Mouse (Mus musculus) layer of hippocampus, postnatal 10 days (tissue): ENCODE results near the gene Tmem94. TPM values are rescaled to one million over a fixed set of nuclear protein-coding genes. Genes with fewer than 3 reads are reported as not detected.

ENCODE experiments used
- DNase-seq, 2 experiments: peaks; one replicate each; pipeline ENCODE4 v3.0.0; 2021; ENCODE audit warnings: low spot score in 2 of 2
- total RNA-seq, 2 experiments: library from RNA; stranded (reverse); gene quantifications; 2 replicates each; pipeline ENCODE4 v1.2.3; 2021

The Tmem94 gene
- total RNA-seq, 2 experiments from 2014 or later = 33.4 to 38.2 TPM

DNA sequence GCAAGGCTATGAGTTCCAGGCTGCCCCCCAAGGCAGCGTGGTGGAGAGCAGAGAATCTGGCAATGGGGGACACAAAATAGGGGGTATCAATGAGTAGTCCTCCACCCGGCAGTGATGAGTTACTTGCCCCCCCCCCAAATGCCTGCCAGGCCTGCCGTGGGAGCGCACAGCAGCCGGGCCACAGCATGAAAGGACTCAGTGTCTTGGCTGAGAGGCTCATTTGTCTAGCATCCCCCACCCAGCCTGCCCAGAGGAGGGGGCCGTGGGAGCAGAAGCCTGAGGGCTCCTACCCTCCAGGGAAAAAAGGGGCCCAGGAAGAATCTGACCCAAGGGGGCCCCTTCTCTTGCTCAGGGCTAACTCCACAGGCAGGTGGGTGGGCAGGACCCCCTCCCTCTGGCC, 42.1 kb downstream of the Tmem94 start:
- DNase-seq = peak in 1 of 2 experiments; percentile 55

DNA sequence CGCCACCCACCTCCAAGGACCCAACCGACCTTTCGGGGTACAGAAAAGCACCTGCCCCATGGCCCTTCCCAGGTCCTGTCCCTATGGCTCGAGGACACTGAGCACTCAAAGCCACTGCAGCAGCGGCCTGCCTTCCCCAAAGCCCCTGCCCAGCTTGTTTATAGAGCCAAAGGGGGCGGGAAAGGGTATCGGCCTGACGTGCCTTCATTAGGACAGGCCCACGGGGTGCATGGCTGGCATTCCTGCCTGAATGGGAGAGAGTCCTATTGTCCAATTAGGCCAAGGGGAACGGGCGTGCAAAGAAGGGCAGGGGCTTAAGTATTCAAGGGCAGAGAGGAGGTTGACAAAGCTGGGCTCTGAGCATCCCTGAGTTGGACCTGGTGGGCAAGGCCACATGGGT, 42.7 kb downstream of the Tmem94 start:
- no peak for DNase-seq

DNA sequence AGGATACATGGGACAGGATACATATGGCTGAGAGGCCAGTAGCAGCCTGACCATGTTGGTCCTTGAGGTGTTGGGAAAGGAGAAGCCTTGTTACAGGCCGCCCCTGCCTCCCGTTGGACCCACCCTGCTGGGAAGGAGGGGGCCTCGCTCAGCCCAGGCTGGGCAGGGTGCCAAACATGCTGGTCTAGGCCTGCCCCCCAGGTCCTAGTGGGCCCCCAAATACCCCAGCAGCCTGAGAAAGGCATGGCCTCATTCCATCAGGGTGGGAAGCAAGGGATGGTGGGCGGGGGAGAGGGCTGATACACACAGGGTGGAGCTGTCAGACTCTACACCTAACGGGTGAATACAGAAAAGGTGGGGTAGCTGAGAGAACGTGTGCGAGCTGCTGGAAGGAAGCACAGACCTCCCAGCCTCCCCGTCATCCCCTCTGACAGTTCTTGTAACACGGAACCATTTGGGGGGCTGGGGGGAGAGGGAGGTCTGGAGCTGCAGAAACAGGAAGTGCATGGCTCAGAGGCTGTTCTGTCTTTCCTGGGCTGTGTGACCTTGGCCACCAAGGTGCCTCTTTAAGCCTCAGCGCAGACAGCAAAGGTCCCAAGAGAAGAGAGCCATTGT, 43.6 kb downstream of the Tmem94 start:
- DNase-seq = peak in 1 of 2 experiments; percentile 49

DNA sequence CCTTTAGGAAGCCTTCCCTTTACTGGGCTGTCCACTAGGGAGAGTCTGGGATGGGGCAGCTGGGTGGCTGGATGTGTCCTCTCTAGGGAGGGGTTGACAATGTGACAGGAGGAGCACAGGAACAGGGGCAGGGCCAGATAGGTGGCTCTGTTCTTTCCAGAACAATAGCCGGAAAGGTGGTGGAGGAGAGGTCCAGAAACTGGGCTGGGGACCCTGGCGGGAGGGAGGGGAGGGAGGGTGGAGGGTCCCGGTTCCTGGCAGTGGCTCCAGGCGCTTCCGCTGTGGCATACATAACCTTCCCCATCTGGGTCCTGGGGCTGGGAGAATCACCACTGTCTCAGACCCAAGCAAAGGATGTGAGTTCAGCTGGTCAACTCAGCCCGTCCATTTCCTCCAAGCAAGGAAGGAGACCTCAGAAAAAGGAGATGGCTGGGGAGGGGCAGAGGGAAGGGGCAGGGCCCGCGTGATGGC, 44.1 kb downstream of the Tmem94 start:
- no peak for DNase-seq

DNA sequence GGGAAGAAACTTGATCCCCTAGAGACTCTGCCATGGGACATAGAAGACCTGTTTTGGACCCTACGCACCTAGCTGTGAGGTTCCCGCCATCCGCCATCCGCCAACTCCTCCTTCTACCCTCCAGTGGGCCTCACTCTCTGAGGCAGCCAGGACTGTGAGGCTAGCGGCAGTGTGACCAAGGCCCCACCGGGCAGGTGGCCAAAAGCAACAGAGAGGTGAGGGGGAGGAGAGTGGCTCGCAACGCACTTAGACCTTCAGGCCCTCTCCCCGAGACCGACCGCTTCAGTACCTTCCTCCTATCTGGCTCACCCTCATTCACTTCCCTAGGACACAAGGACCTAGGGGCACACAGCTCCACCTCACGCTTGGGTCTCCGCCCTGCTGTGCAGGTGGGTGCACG, 45.1 kb downstream of the Tmem94 start:
- no peak for DNase-seq

DNA sequence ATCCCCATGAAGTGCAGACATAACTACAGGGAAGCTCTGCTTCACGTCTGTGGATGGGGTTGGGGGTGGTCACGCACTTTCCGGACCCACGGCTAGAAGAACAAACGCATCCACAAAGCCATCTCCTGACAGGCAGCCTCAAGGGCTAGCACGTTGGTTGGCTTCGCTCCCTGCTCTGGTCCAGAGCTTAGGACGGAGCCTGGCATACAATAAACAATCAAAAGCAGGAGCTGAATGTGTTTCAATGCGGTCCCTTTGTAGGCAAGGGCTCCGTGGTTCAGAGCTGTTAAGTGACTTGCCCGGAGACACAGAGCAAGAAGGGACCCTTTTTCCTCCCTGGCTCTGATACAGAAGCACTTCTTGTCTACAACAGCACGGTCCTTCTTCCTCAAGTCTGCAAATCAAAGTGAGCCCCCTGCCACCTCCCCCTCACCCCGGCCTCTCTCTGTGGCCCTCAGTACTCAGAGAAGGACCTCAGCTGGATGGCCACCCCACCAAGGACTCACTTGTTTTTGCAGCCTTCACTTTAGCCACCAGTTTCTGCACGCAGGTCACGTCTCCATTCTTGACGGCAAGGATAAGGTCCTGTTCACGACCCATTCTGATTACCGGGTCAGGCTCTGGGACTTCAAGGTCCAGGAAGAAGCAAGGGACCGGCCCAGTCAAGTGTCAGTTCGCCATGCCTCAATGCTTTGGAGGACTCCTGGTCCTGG, 46.3 kb downstream of the Tmem94 start:
- no peak for DNase-seq

DNA sequence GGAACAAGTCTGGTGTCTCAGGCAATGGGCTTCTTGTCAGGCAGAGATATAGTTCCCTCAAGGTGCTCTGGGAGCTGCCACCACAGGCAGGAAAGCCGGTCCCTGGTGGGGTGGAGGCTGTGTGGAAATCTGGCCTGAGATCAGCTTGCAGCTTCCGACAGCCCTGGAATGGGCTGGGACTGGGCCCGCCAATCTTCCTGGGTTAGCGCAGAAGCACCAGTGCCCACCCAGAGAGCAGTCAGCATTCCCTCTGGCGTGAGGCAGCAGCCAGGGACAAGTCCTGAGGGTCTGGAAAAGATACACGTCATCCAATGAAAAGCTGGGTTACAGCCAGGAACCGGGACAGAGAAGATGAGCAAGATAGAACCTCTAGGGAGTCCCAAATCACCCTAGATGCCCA, 46.9 kb downstream of the Tmem94 start:
- DNase-seq = peak in 1 of 2 experiments; percentile 38

DNA sequence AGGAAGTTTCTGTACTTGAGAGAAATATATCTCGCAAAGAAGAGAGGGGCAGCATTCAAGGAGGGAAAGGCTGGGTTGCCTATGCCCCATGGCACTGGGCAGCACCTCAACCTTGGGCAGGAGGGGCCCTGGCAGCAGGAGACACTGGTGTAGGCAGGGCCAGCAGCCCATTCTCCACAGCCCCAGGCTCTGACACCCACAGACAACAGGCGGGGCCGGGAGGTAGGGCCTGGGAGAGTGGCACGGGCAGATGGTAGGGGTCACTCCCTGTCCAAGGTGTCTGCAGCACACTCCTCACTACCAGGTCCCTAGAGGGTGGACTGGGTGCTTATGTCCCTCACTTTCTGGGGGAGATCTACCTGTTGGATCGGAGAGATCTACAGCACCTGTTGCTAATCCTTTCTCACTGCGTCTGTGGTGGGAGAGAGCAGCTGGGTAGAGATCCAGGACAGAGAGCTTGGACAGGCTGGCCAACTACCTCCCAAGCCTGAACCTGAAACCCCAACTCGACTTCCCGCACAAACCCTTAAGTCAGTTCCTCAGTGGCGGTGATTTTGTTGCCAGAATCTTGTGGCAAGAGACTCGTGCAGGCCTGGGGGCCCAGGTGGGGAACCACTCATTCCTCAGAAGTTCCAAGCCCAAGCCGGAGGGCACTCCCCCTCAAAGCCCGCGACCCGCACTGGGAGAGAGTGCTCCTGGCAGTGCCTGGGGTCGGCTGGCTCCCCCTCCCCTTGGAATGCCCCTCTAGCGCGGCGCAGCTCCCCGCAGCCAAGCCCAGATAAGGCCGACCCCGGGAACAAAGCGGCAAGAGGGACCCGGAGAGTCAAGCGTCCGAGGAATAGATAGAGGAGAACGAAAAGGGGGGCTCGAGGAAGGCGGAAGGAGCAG, 47.5 kb downstream of the Tmem94 start:
- DNase-seq = peak in 1 of 2 experiments; percentile 47

DNA sequence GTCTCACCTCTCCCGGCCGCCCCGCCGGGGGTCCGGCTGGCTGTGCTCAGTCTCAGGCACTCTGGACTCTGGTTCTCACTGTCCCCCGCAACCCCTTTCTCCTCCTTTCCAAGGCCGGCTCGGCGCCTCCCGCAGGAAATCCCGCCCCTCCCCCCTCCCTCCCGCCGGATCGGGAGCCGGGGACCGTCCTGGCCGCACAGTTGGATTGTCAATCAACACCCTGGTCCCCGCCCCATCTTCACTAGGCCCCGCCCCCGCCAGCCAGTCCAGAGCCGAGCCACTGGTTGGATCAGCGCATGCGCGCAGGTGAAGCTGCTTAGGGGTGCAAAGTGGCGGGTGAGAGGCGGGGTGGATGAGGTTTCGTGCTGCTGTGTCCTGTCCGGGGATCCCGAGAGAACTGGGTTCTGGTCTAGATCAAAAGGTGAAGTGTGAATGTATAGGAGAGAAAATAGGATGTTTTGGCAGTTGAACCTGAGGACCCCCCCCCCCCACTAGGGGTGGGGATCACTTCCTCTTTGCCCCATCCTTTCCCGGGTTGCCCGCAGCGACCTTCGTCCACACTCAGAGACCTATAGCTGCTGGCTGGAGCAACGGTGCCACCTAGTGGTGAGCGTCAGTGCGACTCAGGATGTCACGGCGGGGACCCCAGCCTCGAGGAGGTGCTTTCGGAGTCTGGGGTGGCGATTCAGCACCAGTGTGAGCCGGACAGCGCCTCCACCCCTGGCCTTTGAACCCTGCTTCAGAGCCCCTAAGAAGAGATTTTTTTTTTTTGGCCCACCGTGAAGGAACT, 48.5 kb downstream of the Tmem94 start, which contains the start of gene Caskin2:
TSS of gene Caskin2 (minus strand) at position 133 of the 790 bp plus-strand sequence.
- DNase-seq = peak; percentile 96 to 97

DNA sequence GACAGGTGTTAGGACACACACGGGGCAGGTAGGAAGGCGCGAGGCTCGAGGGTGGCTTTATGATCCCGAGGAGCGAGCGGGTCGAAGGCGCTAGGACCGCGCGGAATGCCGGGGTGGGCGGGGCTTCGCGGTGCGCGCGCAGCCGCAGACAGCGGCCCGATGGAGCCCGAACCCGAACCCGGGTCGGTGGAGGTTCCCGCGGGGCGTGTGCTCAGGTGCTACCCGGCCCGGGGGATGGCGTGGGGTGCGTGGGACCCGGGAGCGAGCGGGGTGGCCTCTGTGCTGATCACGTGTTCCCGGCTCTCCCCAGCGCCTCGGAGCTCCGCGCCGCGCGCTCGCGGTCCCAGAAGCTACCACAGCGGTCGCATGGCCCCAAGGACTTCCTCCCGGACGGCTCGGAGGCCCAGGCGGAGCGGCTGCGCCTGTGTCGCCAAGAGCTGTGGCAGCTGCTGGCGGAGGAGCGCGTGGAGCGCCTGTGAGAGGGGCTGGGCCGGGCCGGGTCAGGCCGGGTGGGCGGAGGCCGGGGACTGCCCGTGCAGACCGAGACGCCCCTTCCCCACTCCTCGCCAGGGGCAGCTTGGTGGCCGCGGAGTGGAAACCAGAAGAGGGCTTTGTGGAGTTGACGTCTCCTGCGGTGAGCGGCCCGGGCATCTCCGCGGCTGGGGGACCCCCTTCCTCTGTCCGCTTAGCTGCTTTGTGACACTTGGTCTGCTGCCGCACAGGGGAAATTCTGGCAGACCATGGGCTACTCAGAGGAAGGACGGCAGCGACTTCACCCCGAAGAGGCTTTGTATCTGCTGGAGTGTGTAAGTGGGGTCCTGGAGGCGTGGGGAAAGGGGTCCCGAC, 49.6 kb downstream of the Tmem94 start, which contains the start of gene Tsen54:
TSS of gene Tsen54 (plus strand) at position 120 of the 846 bp plus-strand sequence.
- DNase-seq = peak; percentile 87 to 91

DNA sequence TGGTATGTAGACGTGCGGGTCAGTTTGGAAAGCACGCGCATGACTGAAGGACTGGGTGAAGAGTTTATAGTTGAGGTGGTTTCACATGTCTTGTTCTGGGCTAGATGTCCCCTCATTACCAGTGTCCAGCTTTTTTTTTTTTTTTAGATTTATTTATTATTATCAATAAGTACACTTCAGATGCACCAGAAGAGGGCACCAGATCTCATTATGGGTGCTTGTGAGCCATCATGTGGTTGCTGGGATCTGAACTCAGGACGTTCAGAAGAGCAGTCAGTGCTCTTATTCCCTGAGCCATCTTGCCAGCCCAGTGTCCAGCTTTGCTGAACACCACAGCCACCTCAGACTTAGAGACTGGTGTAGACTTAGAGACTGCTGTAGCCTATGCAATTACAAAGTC, 52.1 kb downstream of the Tmem94 start:
- no peak for DNase-seq

DNA sequence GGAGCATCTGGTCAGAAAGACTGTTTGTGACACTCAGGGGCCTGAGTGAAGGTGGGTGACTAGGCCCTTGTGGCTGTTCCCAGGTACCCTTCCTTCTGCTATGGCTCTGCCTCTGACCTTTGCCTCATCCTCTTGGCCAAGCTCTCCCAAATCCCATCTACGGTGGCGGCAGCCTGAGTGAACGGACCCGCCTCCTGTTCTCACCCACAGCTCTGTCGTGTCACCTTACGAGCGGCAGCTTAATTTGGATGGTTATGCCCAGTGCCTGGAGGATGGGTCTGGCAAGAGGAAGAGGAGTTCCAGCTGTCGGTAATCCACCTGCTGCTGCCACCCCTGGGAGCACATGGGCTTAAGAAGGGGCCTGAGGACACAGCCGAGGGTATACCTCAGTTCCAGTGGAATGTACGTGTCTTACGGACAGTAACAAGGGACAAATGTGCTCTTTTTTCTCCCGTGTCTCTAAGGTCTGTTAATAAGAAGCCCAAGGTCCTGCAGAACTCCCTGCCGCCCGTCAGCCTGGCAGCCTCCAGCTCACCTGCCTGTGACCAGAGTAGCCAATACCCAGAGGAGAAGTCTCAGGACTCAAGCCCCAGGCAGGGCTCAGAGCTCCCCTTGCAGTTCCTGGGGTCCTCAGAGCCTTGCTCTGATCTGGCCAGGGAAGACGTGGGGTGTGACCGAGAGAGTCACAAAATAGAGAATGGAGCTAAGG, 54.8 kb downstream of the Tmem94 start:
- DNase-seq = no peak

DNA sequence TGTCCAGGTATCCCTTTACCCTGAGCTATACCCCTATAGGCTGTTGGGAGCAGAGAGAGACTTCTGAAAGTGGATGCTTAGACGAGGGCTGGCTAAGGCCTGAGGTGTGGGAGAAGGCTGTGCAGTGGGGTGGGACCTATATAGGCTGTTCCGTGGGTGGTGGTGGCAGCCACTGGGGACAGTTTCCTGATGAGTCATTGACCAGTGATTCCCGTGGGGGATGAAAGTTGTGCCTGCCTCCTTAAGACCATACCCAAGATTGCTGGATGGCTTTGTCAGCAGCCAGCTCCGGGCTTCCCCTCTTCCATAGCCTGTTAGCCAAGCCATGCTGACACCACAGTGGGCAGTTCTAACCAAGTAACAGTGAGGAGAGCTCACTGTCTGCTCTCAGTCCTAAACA, 55.8 kb downstream of the Tmem94 start:
- no peak for DNase-seq

DNA sequence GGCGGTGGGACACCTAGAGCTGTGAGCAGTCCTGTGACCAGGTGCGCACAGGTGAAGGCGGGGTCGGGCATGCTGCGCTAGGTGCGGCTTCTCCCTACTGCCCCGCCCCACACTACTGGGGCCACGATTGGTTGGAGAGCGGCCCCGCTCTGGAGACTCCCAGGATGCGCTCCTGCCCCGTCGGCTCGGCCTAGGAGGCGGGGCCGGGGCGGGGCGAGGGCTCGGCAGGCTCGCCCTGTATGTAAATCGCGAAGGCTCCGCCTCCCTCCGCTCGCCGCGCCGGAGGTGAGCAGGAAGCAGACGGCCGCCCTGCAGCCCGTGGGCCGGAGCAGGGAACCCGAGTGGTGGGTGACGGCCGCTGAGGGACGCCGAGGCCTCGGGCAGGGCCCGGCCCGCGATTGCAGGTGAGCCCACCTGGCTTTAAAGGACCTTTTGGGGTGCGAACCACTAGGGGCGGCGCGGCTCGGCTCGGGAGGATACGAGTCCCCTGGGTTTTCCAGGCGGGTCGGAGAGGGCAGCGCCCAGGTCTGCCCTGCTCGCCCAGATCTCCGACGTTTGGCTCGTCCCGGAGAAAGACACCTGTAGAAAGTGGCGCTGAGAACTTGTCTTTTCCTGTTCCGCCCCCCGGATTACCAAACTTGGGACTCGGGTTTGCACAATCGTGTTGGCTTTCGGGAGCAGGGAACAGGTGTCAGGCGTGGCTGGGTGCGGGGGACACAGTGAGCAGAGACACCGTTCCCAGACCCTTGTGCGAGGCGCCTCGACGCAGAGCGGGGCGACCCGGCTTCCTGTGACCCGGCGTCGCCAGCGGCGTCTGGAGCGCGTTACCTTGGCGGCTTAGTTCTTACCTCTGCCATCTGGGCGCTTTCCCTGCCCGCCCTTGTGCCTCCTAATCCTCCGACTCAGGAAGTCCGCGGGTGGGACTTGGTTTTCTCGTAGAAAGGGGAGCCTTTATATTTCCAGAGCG, 58.8 kb downstream of the Tmem94 start, which contains the start of gene Llgl2:
TSS of gene Llgl2 (plus strand) at position 276 of the 967 bp plus-strand sequence.
- DNase-seq = peak in 1 of 2 experiments; percentile 61

DNA sequence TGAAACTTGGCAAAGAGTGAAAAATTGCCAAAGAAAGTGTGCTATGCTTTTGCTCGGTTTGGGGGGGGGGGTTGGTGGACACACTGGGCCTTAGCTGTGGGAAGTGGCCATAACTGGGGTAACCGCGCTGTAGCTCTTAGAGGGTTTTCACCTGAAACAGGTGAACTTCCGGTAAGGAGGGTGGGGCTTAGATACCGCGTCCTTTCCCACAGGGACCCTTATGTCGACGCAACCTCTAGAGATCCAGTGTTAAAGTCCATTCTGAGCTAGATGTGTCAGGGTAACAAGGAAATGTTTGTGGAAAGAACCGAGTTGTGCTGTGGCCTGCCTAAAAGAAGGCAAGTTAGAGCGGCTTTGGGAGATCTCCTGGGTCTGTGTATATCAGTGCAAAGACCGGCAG, 59.6 kb downstream of the Tmem94 start:
- no peak for DNase-seq

DNA sequence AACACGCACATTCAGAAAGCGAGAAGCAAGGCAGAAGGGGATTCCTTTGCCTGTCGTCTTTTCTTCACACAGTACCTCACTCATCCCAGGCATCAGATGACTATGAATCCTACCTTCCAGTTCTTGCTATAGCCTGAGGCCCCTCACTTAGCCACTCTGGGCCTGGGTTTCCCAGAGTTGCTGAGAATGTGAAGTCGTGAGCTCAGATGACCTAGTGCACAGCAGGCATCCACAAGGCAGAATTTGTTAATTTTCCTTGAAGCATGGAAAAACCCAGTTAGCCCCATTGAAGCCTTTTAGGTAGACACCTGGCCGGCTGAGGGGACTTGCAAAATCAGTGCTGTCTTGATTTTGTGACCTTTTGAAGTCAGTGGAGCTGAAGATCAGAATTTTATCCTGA, 61.3 kb downstream of the Tmem94 start:
- DNase-seq = no peak

DNA sequence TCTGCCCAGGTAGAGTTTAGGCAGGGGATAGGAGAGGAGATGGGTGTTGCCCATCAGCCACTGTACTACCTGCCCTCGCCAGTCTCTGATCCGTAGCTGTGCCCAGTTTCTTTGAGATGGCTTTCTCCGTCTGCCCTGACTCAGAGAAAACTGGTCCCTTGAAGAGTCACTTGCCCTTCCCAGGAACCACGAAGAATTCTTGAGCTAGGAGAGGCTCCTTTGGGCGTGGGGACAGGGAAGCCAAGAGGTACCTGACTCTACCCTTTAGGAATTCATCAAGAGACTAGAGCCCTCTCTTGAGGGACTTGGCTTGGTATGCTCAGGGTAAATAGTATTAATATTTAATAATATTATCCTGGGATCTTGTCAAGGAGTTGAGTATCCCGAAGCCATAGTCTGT, 62.4 kb downstream of the Tmem94 start:
- no peak for DNase-seq

DNA sequence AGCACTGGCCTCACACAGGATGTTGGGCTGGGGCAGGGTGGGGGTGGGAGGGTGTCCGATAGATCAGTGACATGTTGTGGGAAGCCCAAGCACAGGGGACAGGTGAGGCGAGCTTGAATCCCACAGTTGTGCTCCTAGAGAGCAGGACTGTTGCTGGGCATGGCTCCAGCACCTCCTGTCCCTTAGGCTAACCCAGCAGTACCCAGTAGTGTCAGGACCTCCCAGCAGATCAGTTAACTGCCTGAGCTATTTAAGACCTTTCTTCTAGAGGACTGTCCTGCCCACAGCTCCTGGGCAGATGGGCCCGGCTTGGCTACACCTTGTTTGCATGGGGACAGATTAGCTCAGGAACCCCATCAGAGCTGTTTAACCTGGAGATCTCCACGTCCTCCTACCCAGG, 63.8 kb downstream of the Tmem94 start:
- no peak for DNase-seq
